Mouse (Mus musculus) cortical plate, adult 2 months (tissue): Measurements from ENCODE around the gene Pcx. TPM values are rescaled to one million over a fixed set of nuclear protein-coding genes. Genes with fewer than 3 reads are reported as not detected.

ENCODE experiments used
- H3K27ac ChIP-seq: fragments of 200-500 bp; 2 replicates; pipeline ENCODE4 v1.5.1; 2012; ENCODE audit warnings: low read length, control low read depth, inconsistent platforms; ENCODE audit not compliant: insufficient read depth
- H3K4me1 ChIP-seq: fragments of 200-500 bp; 2 replicates; pipeline ENCODE4 v1.6.1; 2011; ENCODE audit warnings: low read length; ENCODE audit not compliant: control insufficient read depth, insufficient read depth
- H3K4me3 ChIP-seq: fragments of 200-500 bp; 2 replicates; pipeline ENCODE4 v1.5.1; 2011; ENCODE audit warnings: mild to moderate bottlenecking, low read length, control low read depth; ENCODE audit not compliant: insufficient read depth
- CTCF ChIP-seq: fragments of 200-500 bp; IDR thresholded peaks from 2 replicates; pipeline ENCODE4 v1.5.1; 2011; ENCODE audit warnings: mild to moderate bottlenecking, control low read depth, low read length; ENCODE audit not compliant: insufficient read depth; ENCODE audit errors: extremely low read depth
- POLR2A ChIP-seq: fragments of 200-500 bp; IDR thresholded peaks from 2 replicates; pipeline ENCODE4 v1.6.1; 2011; ENCODE audit warnings: mild to moderate bottlenecking, low read length, control low read depth; ENCODE audit not compliant: insufficient read depth; ENCODE audit errors: extremely low read depth
- polyA plus RNA-seq: library from polyadenylated mRNA; depleted of rRNA; stranded (reverse); fragments of >200 nt; gene quantifications from 2 replicates; pipeline ENCODE4 v1.2.3, GENCODE M21; 2012; rRNA removed

Pcx gene
- polyA plus RNA-seq, 1 experiment, result 41.4 TPM

- no peaks in the 10 kb centered on the region for H3K4me1 ChIP-seq
These were observed 125.7 kb downstream of the Pcx start for GRCm38 (mm10) chr19:4635986-4636385.

GRCm38 (mm10) chr19:4644271-4644670, 134.0 kb downstream of the Pcx start:
- no peak for TF ChIP-seq POLR2A
- peak; percentile 64 for TF ChIP-seq CTCF
- Histone ChIP-seq H3K27ac (no peak overlapping the region), H3K4me3 (no peak overlapping the region), H3K4me1 (no peaks in the 10 kb centered on the region)

More at GRCm38 (mm10) chr19:4635986-4636385, 125.7 kb downstream of the Pcx start:
- Histone ChIP-seq H3K27ac (no peak overlapping the region), H3K4me3 (no peak overlapping the region)
- TF ChIP-seq POLR2A, result no peak
- no peak for TF ChIP-seq CTCF

GRCm38 (mm10) chr19:4646917-4647492, 136.7 kb downstream of the Pcx start:
- H3K4me1 ChIP-seq, result no peaks in the 10 kb centered on the region
- H3K27ac ChIP-seq, result no peak overlapping the region
- TF ChIP-seq CTCF, result no peak
- TF ChIP-seq POLR2A, result 0 out of 2 replicates have a peak, but pooled peaks have one; percentile 34
- no peak overlapping the region for H3K4me3 ChIP-seq

GRCm38 (mm10) chr19:4658156-4658555, 147.9 kb downstream of the Pcx start:
- Histone ChIP-seq H3K4me1 (no peaks in the 10 kb centered on the region), H3K27ac (no peak overlapping the region), H3K4me3 (no peak overlapping the region)
- TF ChIP-seq POLR2A (no peak), CTCF (no peak)

- H3K27ac ChIP-seq, result no peak overlapping the region
- 0 out of 2 replicates have a peak, but pooled peaks have one; percentile 13 for TF ChIP-seq CTCF
- no peak for TF ChIP-seq POLR2A
- no peak overlapping the region for H3K4me3 ChIP-seq
- H3K4me1 ChIP-seq, result no peaks in the 10 kb centered on the region
These were observed 156.5 kb downstream of the Pcx start for GRCm38 (mm10) chr19:4666815-4667214.

GRCm38 (mm10) chr19:4670776-4671175, 160.5 kb downstream of the Pcx start:
- no peak for TF ChIP-seq POLR2A
- TF ChIP-seq CTCF, result no peak
- no peak overlapping the region for H3K27ac ChIP-seq
- H3K4me3 ChIP-seq, result no peak overlapping the region
- no peaks in the 10 kb centered on the region for H3K4me1 ChIP-seq

Other genes starting within 250 kb of the Pcx start
- 148 and 177 TPM in 2 replicates for gene Ssh3, start 241.3 kb upstream of the Pcx start, polyA plus RNA-seq
- 76.1 and 85.9 TPM in 2 replicates for gene Ankrd13d, start 227.3 kb upstream of the Pcx start, polyA plus RNA-seq
- 220 and 239 TPM in 2 replicates for gene Grk2, start 204.2 kb upstream of the Pcx start, polyA plus RNA-seq
- 66.1 and 66.2 TPM in 2 replicates for gene Kdm2a, start 112.2 kb upstream of the Pcx start, polyA plus RNA-seq
- gene Rhod, start 71.0 kb upstream of the Pcx start, polyA plus RNA-seq, result 1.3 TPM in 2 replicates
- gene Syt12, start 33.0 kb upstream of the Pcx start, polyA plus RNA-seq, result 24.6 and 26.4 TPM in 2 replicates
- gene 2010003K11Rik, start 11.9 kb upstream of the Pcx start, polyA plus RNA-seq, result not detected in 2 replicates
- 28.1 and 30.2 TPM in 2 replicates for gene Lrfn4, start 105.2 kb downstream of the Pcx start, polyA plus RNA-seq
- gene Rce1, start 115.2 kb downstream of the Pcx start, polyA plus RNA-seq, result 52.9 and 54.0 TPM in 2 replicates
- 3.3 and 3.7 TPM in 2 replicates for gene Gm960, start 188.2 kb downstream of the Pcx start, polyA plus RNA-seq
- gene Sptbn2, start 200.7 kb downstream of the Pcx start, polyA plus RNA-seq, result 198 and 220 TPM in 2 replicates
- 16.0 and 17.8 TPM in 2 replicates for gene Rbm4b, start 246.0 kb downstream of the Pcx start, polyA plus RNA-seq